Mouse (Mus musculus) G1E (cell line): ENCODE data around the gene Pou2f2. TPM values are rescaled to one million over a fixed set of nuclear protein-coding genes. Genes with fewer than 3 reads are reported as not detected.
A peak's percentile ranks its signal among the peaks of the same experiment; 100 is the strongest.

Experiments used
- ATAC-seq: 2 replicates; pipeline ENCODE4 v1.8.0; 2016; ENCODE audit warnings: mild to moderate bottlenecking; ENCODE audit not compliant: insufficient number of reproducible peaks, poor library complexity, low FRiP score, severe bottlenecking; ENCODE audit errors: extremely low read depth
- DNase-seq: peaks from one replicate; pipeline ENCODE4 v3.0.0; 2012; ENCODE audit warnings: low spot score
- H3K27me3 ChIP-seq: 2 replicates; pipeline ENCODE4 v1.6.1; 2012; ENCODE audit warnings: mild to moderate bottlenecking, low read length, inconsistent platforms; ENCODE audit not compliant: insufficient read depth
- H3K36me3 ChIP-seq: replicated peaks from 2 replicates; pipeline ENCODE3; 2012; ENCODE audit warnings: mild to moderate bottlenecking, inconsistent platforms
- H3K4me1 ChIP-seq: 2 replicates; pipeline ENCODE4 v1.6.1; 2012; ENCODE audit warnings: low read depth, low read length, inconsistent platforms, mixed read lengths; ENCODE audit not compliant: insufficient read depth
- H3K4me3 ChIP-seq: 2 replicates; pipeline ENCODE4 v1.5.1; 2012; ENCODE audit warnings: low read depth, mild to moderate bottlenecking, inconsistent platforms, low read length, moderate library complexity, mixed read lengths
- H3K9me3 ChIP-seq: replicated peaks from 2 replicates; pipeline ENCODE4 v1.6.1; 2012; ENCODE audit warnings: inconsistent platforms
- CTCF ChIP-seq: IDR thresholded peaks from 2 replicates; pipeline ENCODE4 v1.5.1; 2012; ENCODE audit warnings: low read depth, low read length, inconsistent platforms, mixed read lengths
- GATA1 ChIP-seq: IDR thresholded peaks from 2 replicates; pipeline ENCODE4 v1.6.1; 2012; ENCODE audit warnings: borderline replicate concordance, low read length, inconsistent platforms, mixed read lengths
- GATA2 ChIP-seq: IDR thresholded peaks from 2 replicates; pipeline ENCODE4 v1.6.1; 2012; ENCODE audit warnings: low read depth, low read length, inconsistent platforms, borderline replicate concordance
- POLR2AphosphoS5 ChIP-seq: IDR thresholded peaks from 2 replicates; pipeline ENCODE4 v1.6.1; 2012; ENCODE audit warnings: low read depth, low read length, inconsistent platforms; ENCODE audit not compliant: insufficient replicate concordance
- TAL1 ChIP-seq: conservative IDR thresholded peaks from 2 replicates; pipeline ENCODE4 v1.6.1; 2012; ENCODE audit warnings: low read depth, low read length, inconsistent platforms, mixed read lengths
- polyA plus RNA-seq: library from polyadenylated mRNA; stranded (reverse); fragments of >175 nt; gene quantifications from 2 replicates; pipeline ENCODE4 v1.2.3, GENCODE M21; 2012
- total RNA-seq, 2 experiments: library from RNA; stranded (forward) in 1 of 2; stranded (reverse) in 1 of 2; fragments of 200-1000 nt in 1 of 2; fragments of >200 nt in 1 of 2; fragmentation: Nextera tagmentation in 1 of 2; gene quantifications; 2 replicates each; pipeline ENCODE4 v1.2.3; 2014 to 2017

Gene Pou2f2
- total and polyA plus RNA-seq, 3 experiments, result 0.16 to 0.59 (median 0.38) TPM

GRCm38 (mm10) chr7:25219756-25220456 lies 40.4 kb upstream of the Pou2f2 start:
- TF ChIP-seq TAL1, result no peak
- TF ChIP-seq POLR2AphosphoS5, result no peak
- no peak for TF ChIP-seq GATA1
- TF ChIP-seq CTCF, result no peak
- TF ChIP-seq GATA2, result no peak
- ATAC-seq (peak; percentile 62), DNase-seq (peak; percentile 92)

GRCm38 (mm10) chr7:25219416-25219750 lies 39.9 kb upstream of the Pou2f2 start:
- DNase-seq (no peak), ATAC-seq (no peak)
- H3K4me1 ChIP-seq, result peaks cover 64% of the 10 kb centered on the region

More at GRCm38 (mm10) chr7:25219756-25220456, 40.4 kb upstream of the Pou2f2 start:
- no peaks in the 10 kb centered on the region for H3K27me3 ChIP-seq
- no peaks in the 10 kb centered on the region for H3K9me3 ChIP-seq
- peak overlapping the region; percentile 90 for H3K4me3 ChIP-seq
- peaks cover 54% of the 10 kb centered on the region for H3K36me3 ChIP-seq
- H3K4me1 ChIP-seq, result peaks cover 69% of the 10 kb centered on the region

GRCm38 (mm10) chr7:25218705-25219415 lies 39.3 kb upstream of the Pou2f2 start:
- DNase-seq (peak; percentile 66), ATAC-seq (no peak)
- peaks cover 61% of the 10 kb centered on the region for H3K4me1 ChIP-seq
- TF ChIP-seq TAL1 (peak; percentile 33; the same call in 1 of the 2 replicates), GATA2 (no peak), POLR2AphosphoS5 (no peak)
- H3K4me3 ChIP-seq, result peak overlapping the region; percentile 90
- H3K36me3 ChIP-seq, result peaks cover 52% of the 10 kb centered on the region
- H3K9me3 ChIP-seq, result no peaks in the 10 kb centered on the region
- H3K27me3 ChIP-seq, result no peaks in the 10 kb centered on the region

More at GRCm38 (mm10) chr7:25219416-25219750, 39.9 kb upstream of the Pou2f2 start:
- peaks cover 52% of the 10 kb centered on the region for H3K36me3 ChIP-seq
- TF ChIP-seq GATA1 (no peak), POLR2AphosphoS5 (no peak), TAL1 (no peak), GATA2 (no peak), CTCF (no peak)
- no peaks in the 10 kb centered on the region for H3K27me3 ChIP-seq
- H3K9me3 ChIP-seq, result no peaks in the 10 kb centered on the region
- peak overlapping the region; percentile 90 for H3K4me3 ChIP-seq

GRCm38 (mm10) chr7:25217653-25218395 lies 38.3 kb upstream of the Pou2f2 start:
- H3K36me3 ChIP-seq, result peaks cover 51% of the 10 kb centered on the region
- no peak for DNase-seq
- peaks cover 55% of the 10 kb centered on the region for H3K4me1 ChIP-seq

GRCm38 (mm10) chr7:25214172-25214571 lies 34.6 kb upstream of the Pou2f2 start:
- no peaks in the 10 kb centered on the region for H3K27me3 ChIP-seq
- no peak for TF ChIP-seq CTCF
- no peak for TF ChIP-seq TAL1
- no peak overlapping the region for H3K4me3 ChIP-seq
- ATAC-seq (no peak), DNase-seq (no peak)
- H3K9me3 ChIP-seq, result no peaks in the 10 kb centered on the region
- H3K36me3 ChIP-seq, result peaks cover 83% of the 10 kb centered on the region
- peaks cover 53% of the 10 kb centered on the region for H3K4me1 ChIP-seq

More at GRCm38 (mm10) chr7:25217653-25218395, 38.3 kb upstream of the Pou2f2 start:
- Histone ChIP-seq H3K4me3 (peak overlapping the region; percentile 45; the same call in 1 of the 2 replicates), H3K27me3 (no peaks in the 10 kb centered on the region), H3K9me3 (no peaks in the 10 kb centered on the region)
- TF ChIP-seq TAL1 (no peak), POLR2AphosphoS5 (no peak), GATA1 (no peak), GATA2 (no peak), CTCF (no peak)
- no peak for ATAC-seq

- H3K27me3 ChIP-seq, result no peaks in the 10 kb centered on the region
- TF ChIP-seq GATA2 (no peak), TAL1 (no peak), POLR2AphosphoS5 (no peak), CTCF (no peak), GATA1 (no peak)
- no peak overlapping the region for H3K4me3 ChIP-seq
- H3K36me3 ChIP-seq, result peaks cover 89% of the 10 kb centered on the region
- ATAC-seq (no peak), DNase-seq (no peak)
- no peaks in the 10 kb centered on the region for H3K9me3 ChIP-seq
- peaks cover 51% of the 10 kb centered on the region for H3K4me1 ChIP-seq
Observed at GRCm38 (mm10) chr7:25213099-25213498, 33.6 kb upstream of the Pou2f2 start.
